ENCODE assay signal across 18 mouse cellular contexts in genomic region chr12:29771791-29772190, GRCm38 (mm10).
A peak's percentile ranks its signal among the peaks of the same experiment; 100 is the strongest.
DNase-seq lines count a peak whose midpoint lies in the region; ATAC-seq and TF ChIP-seq lines count a peak whose summit lies in the region.
"Had no signal": no experiment of that assay in that cellular context is flagged by ENCODE, and none has a peak within 500 bp of the region (broad histone marks: within the 10 kb centered on the region; RNA-seq: fewer than 3 reads in every experiment).

No protein-coding gene starts in this region.

- no peak for ATAC-seq in erythroblast, adult 5-6 weeks (replicated peaks; ENCODE audit: low FRiP score, poor library complexity, severe bottlenecking)
- ATAC-seq: liver, postnatal 0 days had no signal

- peak overlapping the region; percentile 77 for H3K27ac ChIP-seq in layer of hippocampus, adult 2 months
- H3K27ac ChIP-seq: embryonic facial prominence, embryonic 13.5 days had no signal

- DNase-seq in gastrocnemius, adult 18-20 months (ENCODE audit: low spot score), result peak; percentile 16
- DNase-seq in gastrocnemius, postnatal 10 days, result no peak
- no peak for DNase-seq in layer of hippocampus, adult 2 months (ENCODE audit: low spot score in 2 of 2)
- DNase-seq in layer of hippocampus, adult 9-10 months (ENCODE audit: low spot score), result no peak
- DNase-seq in Muller cell, postnatal 12 days (ENCODE audit: inconsistent ontology term), result peak; percentile 15
- peak; percentile 38 for DNase-seq in cerebellum, adult 9-10 months
- DNase-seq in frontal cortex, adult 2 months (ENCODE audit: extremely low spot score in 1 of 2, low spot score in 1 of 2), result no peak
- DNase-seq: adrenal gland, adult 8-10 months; heart, postnatal 4 days; kidney, adult 11 months; kidney, postnatal 14 days; liver; liver, postnatal 0 days; lung, postnatal 36 days; spleen, adult 18-20 months; thymus, adult 18-20 months had no signal

- no peak; the same call in 1 of the 2 replicates for TF ChIP-seq CTCF in layer of hippocampus, adult 2 months (conservative IDR thresholded peaks at IDR 0.05)

- no peak overlapping the region for H3K4me3 ChIP-seq in layer of hippocampus, adult 2 months
- H3K4me3 ChIP-seq: embryonic facial prominence, embryonic 13.5 days had no signal

Comparison
In these comparisons a context has a peak if more than half of its experiments do, and no peak if none do; other contexts are left out.
1. DNase-seq: peak in gastrocnemius, adult 18-20 months (single experiment), Muller cell, postnatal 12 days (single experiment) and cerebellum, adult 9-10 months (single experiment); none in gastrocnemius, postnatal 10 days (single experiment), layer of hippocampus, adult 2 months (0 of 2), layer of hippocampus, adult 9-10 months (single experiment) and frontal cortex, adult 2 months (0 of 2).